Mouse (Mus musculus): ENCODE results near the gene Sema6b. TPM values are rescaled to one million over a fixed set of nuclear protein-coding genes. Genes with fewer than 3 reads are reported as not detected.

Sema6b gene
- 3.8 and 5.9 TPM in 2 replicates for polyA plus RNA-seq (2015; fragmentation: Nextera tagmentation; extraction: Ambion mirVana)

GRCm38 (mm10) chr17:56139858-56140595 is at the start of gene Sema6b:
TSS of gene Sema6b (minus strand) at chr17:56140343.

DNA sequence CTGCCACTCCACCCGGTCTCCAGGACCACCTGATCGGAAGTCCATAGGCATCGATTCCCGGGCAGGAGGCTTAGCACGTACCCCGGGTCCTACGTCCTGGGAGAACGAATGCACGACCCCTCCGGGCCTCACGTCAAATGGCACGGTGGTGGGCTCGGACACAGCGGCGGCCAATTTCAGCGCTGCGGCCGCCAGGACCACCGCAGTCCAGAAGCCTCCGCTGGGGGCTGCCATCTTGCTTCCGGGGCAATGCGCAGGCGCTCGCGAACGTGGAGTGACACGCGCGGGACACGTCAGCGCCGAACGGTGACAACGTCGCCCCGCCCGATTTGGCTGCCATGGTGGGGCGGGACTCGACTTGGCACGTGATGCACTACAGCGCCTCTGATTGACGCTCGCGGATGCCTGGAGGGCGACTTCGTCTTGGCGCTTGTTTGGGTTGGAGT is 43.5 kb upstream of the Sema6b start, which contains the start of gene Mydgf:
Mydgf (minus strand) TSS at position 263 of the 446 bp plus-strand sequence.

GRCm38 (mm10) chr17:56162231-56162774 is 22.2 kb upstream of the Sema6b start, which contains the start of gene Tnfaip8l1:
TSS of gene Tnfaip8l1 (plus strand) at chr17:56162477.

DNA sequence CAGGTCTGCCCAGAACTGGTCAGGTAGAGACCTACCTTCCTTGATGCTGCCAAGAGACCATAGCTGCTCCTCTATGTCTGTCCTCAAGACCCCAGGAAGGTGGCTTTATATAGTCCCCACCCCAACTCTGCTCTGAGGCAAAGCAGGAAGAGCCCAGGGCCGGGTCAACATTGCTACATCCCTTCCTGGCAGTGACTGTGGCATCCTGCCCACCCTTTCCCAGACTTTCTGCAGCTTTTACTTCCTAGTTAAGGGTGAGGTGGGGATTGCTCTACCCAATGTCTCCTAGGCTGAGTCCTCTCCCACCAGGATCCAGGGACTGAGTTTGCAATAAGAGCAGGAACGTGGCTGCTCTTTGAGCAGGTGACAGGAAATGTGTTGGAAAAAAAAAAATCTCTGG is 18.3 kb downstream of the Sema6b start, which contains the start of gene Lrg1:
Lrg1 (minus strand) TSS at position 176 of the 400 bp plus-strand sequence.

DNA sequence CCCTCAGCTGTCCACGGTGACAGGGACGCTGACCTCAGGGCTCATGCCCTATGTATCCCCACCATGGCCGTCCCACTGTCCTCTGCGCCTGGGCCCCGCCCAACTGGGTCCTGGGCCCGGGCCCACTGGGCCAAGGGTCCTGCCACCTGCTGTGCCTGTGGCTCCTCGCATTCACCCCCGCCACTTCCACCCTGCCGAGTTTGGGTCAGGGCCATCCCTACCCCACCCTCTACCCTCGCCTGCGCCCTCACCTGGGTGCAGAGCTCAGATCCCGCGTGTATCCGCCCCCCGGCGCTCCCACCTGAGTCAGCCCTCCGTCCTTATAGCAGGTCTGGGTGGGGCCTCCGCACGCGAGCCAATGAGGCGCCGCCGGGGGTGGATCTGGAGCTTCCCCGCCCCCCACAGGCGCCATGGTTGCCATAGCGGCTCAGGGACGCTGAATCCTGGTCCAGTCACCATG is 22.9 kb downstream of the Sema6b start, which contains the start of gene Plin5:
Plin5 (minus strand) TSS at position 346 of the 460 bp plus-strand sequence.

GRCm38 (mm10) chr17:56109219-56110051 is 30.7 kb downstream of the Sema6b start, which contains the start of gene Plin4:
TSS of gene Plin4 (minus strand) at chr17:56109803.

GRCm38 (mm10) chr17:56078880-56079795 is 61.0 kb downstream of the Sema6b start, which contains the start of gene Hdgfl2:
TSS of gene Hdgfl2 (plus strand) at chr17:56079634.

GRCm38 (mm10) chr17:56074827-56075208 is 65.3 kb downstream of the Sema6b start, which contains the start of gene Ubxn6:
TSS of gene Ubxn6 (minus strand) at chr17:56075028.

Small RNA genes within 50 kb of the gene (microRNA-seq; reads per million reads assigned to microRNA genes)
- 0 reads per million in 2 experiments for gene Gm44397

Other genes with a start within 250 kb of the Sema6b start
- gene Zfp959, start 248.2 kb downstream of the Sema6b start, polyA plus RNA-seq (2015; fragmentation: Nextera tagmentation; extraction: Ambion mirVana), result 4.5 and 5.8 TPM in 2 replicates
- 4.9 TPM in 2 replicates for gene Zfp119b, start 190.8 kb downstream of the Sema6b start, polyA plus RNA-seq (2015; fragmentation: Nextera tagmentation; extraction: Ambion mirVana)
- gene Ebi3, start 187.7 kb downstream of the Sema6b start, polyA plus RNA-seq (2015; fragmentation: Nextera tagmentation; extraction: Ambion mirVana), result 2.5 and 2.7 TPM in 2 replicates
- 10.1 and 10.6 TPM in 2 replicates for gene Yju2, start 181.2 kb downstream of the Sema6b start, polyA plus RNA-seq (2015; fragmentation: Nextera tagmentation; extraction: Ambion mirVana)
- gene Shd, start 169.9 kb downstream of the Sema6b start, polyA plus RNA-seq (2015; fragmentation: Nextera tagmentation; extraction: Ambion mirVana), result 0.93 and 1.0 TPM in 2 replicates
- gene Fsd1, start 153.8 kb downstream of the Sema6b start, polyA plus RNA-seq (2015; fragmentation: Nextera tagmentation; extraction: Ambion mirVana), result 0.50 and 0.99 TPM in 2 replicates
- 6.6 and 7.3 TPM in 2 replicates for gene Stap2, start 134.8 kb downstream of the Sema6b start, polyA plus RNA-seq (2015; fragmentation: Nextera tagmentation; extraction: Ambion mirVana)
- gene Mpnd, start 134.6 kb downstream of the Sema6b start, polyA plus RNA-seq (2015; fragmentation: Nextera tagmentation; extraction: Ambion mirVana), result 31.9 and 32.3 TPM in 2 replicates
- gene Sh3gl1, start 103.7 kb downstream of the Sema6b start, polyA plus RNA-seq (2015; fragmentation: Nextera tagmentation; extraction: Ambion mirVana), result 66.6 and 83.7 TPM in 2 replicates
- 3.2 and 3.8 TPM in 2 replicates for gene Chaf1a, start 99.9 kb downstream of the Sema6b start, polyA plus RNA-seq (2015; fragmentation: Nextera tagmentation; extraction: Ambion mirVana)
- 40.5 and 49.7 TPM in 2 replicates for gene Ubxn6, start 65.3 kb downstream of the Sema6b start, polyA plus RNA-seq (2015; fragmentation: Nextera tagmentation; extraction: Ambion mirVana)
- gene Hdgfl2, start 60.7 kb downstream of the Sema6b start, polyA plus RNA-seq (2015; fragmentation: Nextera tagmentation; extraction: Ambion mirVana), result 55.9 and 57.9 TPM in 2 replicates
- 18.2 and 19.4 TPM in 2 replicates for gene Plin4, start 30.5 kb downstream of the Sema6b start, polyA plus RNA-seq (2015; fragmentation: Nextera tagmentation; extraction: Ambion mirVana)
- 74.6 and 107 TPM in 2 replicates for gene Plin5, start 22.7 kb downstream of the Sema6b start, polyA plus RNA-seq (2015; fragmentation: Nextera tagmentation; extraction: Ambion mirVana)
- 18.9 and 26.6 TPM in 2 replicates for gene Lrg1, start 18.3 kb downstream of the Sema6b start, polyA plus RNA-seq (2015; fragmentation: Nextera tagmentation; extraction: Ambion mirVana)
- gene Tnfaip8l1, start 22.1 kb upstream of the Sema6b start, polyA plus RNA-seq (2015; fragmentation: Nextera tagmentation; extraction: Ambion mirVana), result 4.4 and 5.3 TPM in 2 replicates
- gene Mydgf, start 43.6 kb upstream of the Sema6b start, polyA plus RNA-seq (2015; fragmentation: Nextera tagmentation; extraction: Ambion mirVana), result 48.0 and 53.9 TPM in 2 replicates
- 15.8 and 16.8 TPM in 2 replicates for gene Dpp9, start 78.6 kb upstream of the Sema6b start, polyA plus RNA-seq (2015; fragmentation: Nextera tagmentation; extraction: Ambion mirVana)
- gene Fem1a, start 116.5 kb upstream of the Sema6b start, polyA plus RNA-seq (2015; fragmentation: Nextera tagmentation; extraction: Ambion mirVana), result 62.2 and 73.4 TPM in 2 replicates
- 2.5 TPM in 2 replicates for gene Ticam1, start 136.4 kb upstream of the Sema6b start, polyA plus RNA-seq (2015; fragmentation: Nextera tagmentation; extraction: Ambion mirVana)
- 51.4 and 59.0 TPM in 2 replicates for gene Plin3, start 152.5 kb upstream of the Sema6b start, polyA plus RNA-seq (2015; fragmentation: Nextera tagmentation; extraction: Ambion mirVana)
- 0.14 TPM in 1 of 2 replicates, not detected in the other for gene Arrdc5, start 159.9 kb upstream of the Sema6b start, polyA plus RNA-seq (2015; fragmentation: Nextera tagmentation; extraction: Ambion mirVana)
- gene Uhrf1, start 163.0 kb upstream of the Sema6b start, polyA plus RNA-seq (2015; fragmentation: Nextera tagmentation; extraction: Ambion mirVana), result 12.9 and 16.1 TPM in 2 replicates
- 11.6 and 12.8 TPM in 2 replicates for gene Kdm4b, start 185.7 kb upstream of the Sema6b start, polyA plus RNA-seq (2015; fragmentation: Nextera tagmentation; extraction: Ambion mirVana)

All from skeletal muscle tissue, postnatal 0 days (tissue).